Mouse (Mus musculus): Measurements from ENCODE around the gene Trnau1ap.
"Not testable (repeated sequence)": the region's sequence is repeated elsewhere in the genome, so short reads cannot be mapped to it uniquely, and the experiment has no call there.

Trnau1ap gene

GRCm38 (mm10) chr4:132345135-132345842 is 16.0 kb upstream of the Trnau1ap start:
- ATAC-seq (ENCODE audit: insufficient number of reproducible peaks, low FRiP score, low TSS enrichment) = peak; percentile 88

DNA sequence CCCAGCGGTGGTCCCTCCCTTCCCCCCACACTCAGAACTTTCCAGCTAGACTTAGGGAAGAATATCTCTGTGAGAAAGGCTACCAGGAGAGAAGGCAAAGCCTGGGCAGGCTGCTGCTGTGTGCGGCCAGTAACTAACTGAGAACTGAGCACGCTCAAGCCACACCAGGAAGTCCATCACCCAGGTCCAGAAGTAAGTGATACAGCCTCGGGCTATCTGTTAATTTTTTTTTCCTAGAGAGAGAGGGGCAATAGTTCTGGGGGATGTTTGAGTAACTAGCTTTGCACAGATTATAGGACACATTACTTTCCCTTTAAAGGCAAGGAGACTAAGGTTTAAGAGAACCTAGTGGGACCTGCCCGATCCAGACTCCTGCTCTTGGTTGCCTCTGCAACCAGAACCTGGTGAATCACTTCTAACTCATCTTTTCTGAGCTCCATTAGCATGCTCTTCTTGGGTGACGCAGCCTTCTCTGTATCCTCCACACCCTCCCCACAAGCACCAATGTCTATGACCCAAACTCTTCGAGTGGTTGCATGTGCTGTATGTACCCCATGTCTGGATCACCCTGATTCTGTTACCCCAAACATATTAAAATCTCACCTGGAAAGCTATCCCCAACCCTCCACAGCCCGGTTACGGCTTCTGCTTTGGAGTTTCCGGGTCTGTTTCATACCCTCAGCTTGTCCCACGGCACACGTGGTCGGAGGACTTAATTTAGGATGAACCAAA is 15.2 kb upstream of the Trnau1ap start:
- no peak for ATAC-seq (ENCODE audit: insufficient number of reproducible peaks, low FRiP score, low TSS enrichment)

GRCm38 (mm10) chr4:132341451-132341850 is 12.1 kb upstream of the Trnau1ap start:
- no peak for ATAC-seq (ENCODE audit: insufficient number of reproducible peaks, low FRiP score, low TSS enrichment)

- ATAC-seq (ENCODE audit: insufficient number of reproducible peaks, low FRiP score, low TSS enrichment) = no peak
Measured at GRCm38 (mm10) chr4:132338943-132339342, 9.6 kb upstream of the Trnau1ap start.

DNA sequence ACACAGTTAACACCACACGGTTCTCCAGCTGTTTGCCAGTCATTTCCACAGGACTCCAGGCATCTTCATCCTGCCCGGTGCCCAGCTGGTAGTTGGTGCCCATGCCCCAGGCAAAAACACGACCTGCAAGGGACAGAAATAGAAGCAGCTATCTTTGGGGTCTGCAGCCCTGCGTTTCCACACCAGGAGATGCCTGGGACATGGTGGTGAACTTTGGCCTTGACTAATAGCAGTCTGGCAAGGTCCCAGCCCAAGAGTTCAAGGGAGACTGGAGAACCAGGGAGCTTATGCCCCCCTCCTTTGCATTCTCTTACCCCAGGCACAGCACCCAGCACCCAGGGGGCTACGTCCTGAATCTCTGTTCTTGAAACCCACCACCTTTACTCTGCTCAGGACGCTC is 3.5 kb upstream of the Trnau1ap start:
- no peak for ATAC-seq (ENCODE audit: insufficient number of reproducible peaks, low FRiP score, low TSS enrichment)

GRCm38 (mm10) chr4:132331960-132332359 is 2.6 kb upstream of the Trnau1ap start:
- no peak for ATAC-seq (ENCODE audit: insufficient number of reproducible peaks, low FRiP score, low TSS enrichment)

DNA sequence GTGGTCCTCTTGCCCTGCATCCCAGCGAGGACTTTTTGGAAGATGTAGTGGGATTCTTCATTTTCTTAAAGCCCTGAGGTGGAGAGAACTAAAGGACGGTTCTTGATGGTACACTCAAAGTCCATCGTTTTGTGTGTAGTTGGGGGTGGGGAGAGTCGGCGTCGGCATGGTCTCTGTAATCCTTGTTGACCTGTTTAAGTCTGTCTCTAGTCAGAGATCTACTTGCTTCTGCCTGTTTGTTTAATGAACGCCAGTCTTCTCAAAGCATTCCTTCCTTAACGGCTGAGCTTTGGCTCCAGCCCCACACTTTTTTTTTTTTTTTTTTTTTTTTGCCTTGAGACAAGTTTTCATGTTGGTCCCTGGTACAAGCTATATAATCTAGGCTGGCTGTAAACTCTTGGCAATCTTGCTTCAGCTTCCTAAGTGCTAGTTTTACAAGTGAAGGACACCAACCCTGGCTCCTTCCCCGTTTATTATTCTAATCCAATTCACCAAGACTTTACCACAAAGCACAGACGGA is 557 bp upstream of the Trnau1ap start:
- no peak for ATAC-seq (ENCODE audit: insufficient number of reproducible peaks, low FRiP score, low TSS enrichment)

DNA sequence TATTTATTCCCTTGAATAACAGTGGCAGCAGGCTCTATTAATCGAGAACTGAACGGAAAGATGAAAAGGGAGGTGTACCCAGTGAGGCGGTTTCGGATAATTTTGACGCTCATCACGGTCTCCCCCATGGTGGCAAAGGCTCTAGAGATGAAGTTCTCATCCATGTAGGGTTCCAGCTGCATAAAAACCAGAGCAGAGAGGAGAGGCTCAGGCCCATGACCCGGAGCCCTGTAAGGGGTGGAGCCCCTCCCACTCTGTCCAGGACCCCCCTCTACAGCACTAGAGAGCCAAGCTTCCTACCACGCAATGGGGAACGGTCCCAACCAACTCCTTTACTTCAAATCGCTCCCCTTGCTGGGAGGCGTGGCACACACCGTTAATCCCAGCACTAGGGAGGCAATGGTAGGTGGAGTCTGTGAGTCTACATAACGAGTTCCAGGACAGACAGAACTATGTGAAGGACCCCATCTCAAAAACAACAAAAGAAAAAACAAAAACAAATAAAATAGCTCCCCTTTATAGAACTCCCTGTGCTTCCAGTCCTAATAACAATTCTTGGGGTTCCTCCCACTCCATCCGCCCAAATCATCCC is 851 bp downstream of the Trnau1ap start:
- ATAC-seq (ENCODE audit: insufficient number of reproducible peaks, low FRiP score, low TSS enrichment) = no peak

DNA sequence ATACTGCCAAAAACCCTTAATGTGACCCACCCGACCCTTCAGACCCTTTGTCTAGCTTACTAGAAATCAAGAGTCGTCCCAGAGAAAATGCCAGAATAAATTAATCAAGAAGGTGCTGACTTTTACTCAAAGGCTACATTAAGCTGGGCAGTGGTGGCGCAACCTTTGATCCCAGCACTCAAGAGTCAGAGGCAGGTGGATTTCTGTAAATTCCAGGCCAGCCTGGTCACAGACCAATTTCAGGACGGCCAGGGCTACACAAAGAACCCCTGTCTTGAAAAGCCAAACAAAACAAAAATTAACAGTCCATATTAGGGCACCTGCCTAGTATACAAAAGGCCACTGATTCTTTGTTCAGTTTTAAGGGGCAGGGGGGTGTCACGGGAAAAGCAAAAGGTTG is 2.9 kb downstream of the Trnau1ap start:
- no peak for ATAC-seq (ENCODE audit: insufficient number of reproducible peaks, low FRiP score, low TSS enrichment)

- no peak for ATAC-seq (ENCODE audit: insufficient number of reproducible peaks, low FRiP score, low TSS enrichment)
Measured at GRCm38 (mm10) chr4:132315711-132316110, 13.6 kb downstream of the Trnau1ap start.

GRCm38 (mm10) chr4:132312627-132313026 is 16.7 kb downstream of the Trnau1ap start:
- ATAC-seq (ENCODE audit: insufficient number of reproducible peaks, low FRiP score, low TSS enrichment) = no peak

DNA sequence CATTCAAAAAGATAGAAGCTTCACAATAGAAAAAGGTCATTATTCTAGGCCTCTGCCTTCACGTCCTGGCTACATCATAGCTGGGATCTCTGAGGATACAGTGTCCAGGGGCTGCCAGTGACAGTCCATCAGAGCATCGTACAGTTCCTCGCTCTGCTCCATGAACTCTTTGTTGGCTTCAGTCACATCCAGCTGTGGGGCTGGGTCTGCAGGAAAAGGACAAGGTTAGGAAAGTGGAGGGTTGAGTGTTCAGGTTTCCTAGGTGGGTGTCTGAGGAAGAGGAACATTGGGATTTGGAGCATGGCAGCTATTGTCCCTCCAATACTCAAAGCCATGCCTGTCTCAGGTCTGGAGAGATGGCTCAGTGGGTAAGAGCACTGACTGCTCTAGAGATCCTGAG is 17.5 kb downstream of the Trnau1ap start:
- no peak for ATAC-seq (ENCODE audit: insufficient number of reproducible peaks, low FRiP score, low TSS enrichment)

DNA sequence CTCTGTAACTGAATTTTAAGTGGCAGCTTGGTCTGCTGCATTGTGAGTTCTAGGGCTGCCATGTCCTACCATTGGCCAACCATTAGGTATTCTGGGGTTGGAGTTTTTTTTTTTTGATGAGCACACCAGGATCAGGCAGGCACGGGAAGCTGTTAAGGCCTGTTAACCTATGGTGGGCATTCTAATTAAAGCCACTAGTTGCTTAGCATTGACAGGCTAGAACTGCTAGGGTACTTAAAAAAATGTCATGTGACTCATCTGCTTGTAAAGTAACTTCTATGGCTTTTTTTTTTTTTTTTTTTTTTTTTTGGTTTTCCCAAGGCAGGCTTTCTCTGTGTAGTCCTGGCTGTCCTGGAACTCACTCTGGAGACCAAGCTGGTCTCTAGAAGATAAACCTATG is 18.1 kb downstream of the Trnau1ap start:
- no peak for ATAC-seq (ENCODE audit: insufficient number of reproducible peaks, low FRiP score, low TSS enrichment)

DNA sequence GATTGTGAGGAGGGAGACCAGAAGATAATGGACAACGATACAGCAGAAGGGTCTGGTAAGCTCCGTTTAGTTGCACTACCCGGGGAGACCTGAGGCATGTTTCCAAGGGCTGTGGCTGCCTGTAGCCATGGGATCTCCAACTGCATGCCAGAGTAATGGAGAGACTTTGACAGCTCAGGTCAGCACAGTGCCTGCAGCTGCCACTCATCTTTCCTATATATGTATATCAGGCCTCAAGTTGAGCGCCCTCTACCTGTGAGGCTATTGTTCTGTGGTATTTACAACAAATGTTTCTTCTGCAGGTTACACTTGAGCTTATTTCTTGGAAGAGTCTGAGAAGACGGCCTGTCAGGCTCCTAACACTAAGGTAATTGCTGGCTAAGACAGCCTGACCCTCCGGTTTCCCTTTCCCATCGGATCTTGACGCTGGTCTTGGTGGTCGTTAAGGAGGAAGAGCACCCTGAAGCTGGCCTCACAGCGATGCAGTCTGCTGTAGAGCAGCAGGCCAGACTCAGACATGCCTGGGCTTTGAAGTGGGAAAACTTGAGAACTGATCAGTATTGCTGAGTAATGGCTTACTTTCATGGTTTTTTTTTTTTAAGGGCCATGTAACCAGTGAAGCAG is 19.4 kb downstream of the Trnau1ap start:
- ATAC-seq (ENCODE audit: insufficient number of reproducible peaks, low FRiP score, low TSS enrichment) = no peak

GRCm38 (mm10) chr4:132309140-132309848 is 20.0 kb downstream of the Trnau1ap start:
- no peak for ATAC-seq (ENCODE audit: insufficient number of reproducible peaks, low FRiP score, low TSS enrichment)

GRCm38 (mm10) chr4:132308437-132309139 is 20.8 kb downstream of the Trnau1ap start:
- peak; percentile 99 for ATAC-seq (ENCODE audit: insufficient number of reproducible peaks, low FRiP score, low TSS enrichment)

DNA sequence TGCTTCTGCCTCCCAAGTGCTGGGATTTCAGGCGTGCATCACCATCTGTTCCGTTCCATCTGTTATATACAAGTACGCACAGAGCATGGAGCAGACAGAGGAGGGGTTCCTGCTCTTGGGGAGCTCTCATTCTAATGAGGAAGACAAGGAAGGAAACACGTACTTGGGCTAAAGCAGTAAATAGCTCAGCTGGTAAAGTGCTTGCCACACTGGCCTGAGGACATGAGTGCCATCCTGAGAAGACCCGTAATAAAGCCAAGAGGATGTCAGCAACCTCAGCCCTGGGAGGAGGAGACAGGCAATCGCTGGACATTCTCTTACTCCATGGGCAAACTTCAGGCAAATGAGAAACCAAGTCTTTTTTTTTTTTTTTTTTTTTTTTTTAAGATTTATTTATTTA is 23.3 kb downstream of the Trnau1ap start:
- no peak for ATAC-seq (ENCODE audit: insufficient number of reproducible peaks, low FRiP score, low TSS enrichment)

- ATAC-seq (ENCODE audit: insufficient number of reproducible peaks, low FRiP score, low TSS enrichment) = no peak
Measured at GRCm38 (mm10) chr4:132305276-132305675, 24.1 kb downstream of the Trnau1ap start.

GRCm38 (mm10) chr4:132303484-132303883 is 25.9 kb downstream of the Trnau1ap start:
- ATAC-seq (ENCODE audit: insufficient number of reproducible peaks, low FRiP score, low TSS enrichment) = not testable (repeated sequence)
